Mouse (Mus musculus): Measurements from ENCODE around the gene Gm17428. TPM values are rescaled to one million over a fixed set of nuclear protein-coding genes. Genes with fewer than 3 reads are reported as not detected.
"Not testable (repeated sequence)": the region's sequence is repeated elsewhere in the genome, so short reads cannot be mapped to it uniquely, and the experiment has no call there.

Gm17428 gene
- polyA plus RNA-seq, 1 experiment = not detected

GRCm38 (mm10) chr14:54967874-54968273 is 8.9 kb upstream of the Gm17428 start:
- Histone ChIP-seq H3K27me3 (ENCODE audit: control insufficient read depth, insufficient read depth, low read length) (no peaks in the 10 kb centered on the region), H3K4me1 (ENCODE audit: control insufficient read depth, insufficient read depth, low read length) (no peaks in the 10 kb centered on the region), H3K36me3 (ENCODE audit: control insufficient read depth, insufficient read depth, low read length) (no peaks in the 10 kb centered on the region), H3K4me3 (ENCODE audit: control insufficient read depth, low read depth, low read length) (no peak overlapping the region), H3K27ac (ENCODE audit: control insufficient read depth, insufficient read depth, low read depth, low read length) (no peak overlapping the region)
- TF ChIP-seq POLR2A (IDR thresholded peaks at IDR 0.05; ENCODE audit: control insufficient read depth, low read depth, low read length) = no peak
- TF ChIP-seq CTCF (IDR thresholded peaks at IDR 0.05; ENCODE audit: control insufficient read depth, insufficient read depth, insufficient replicate concordance, low read depth, low read length) = no peak

- Histone ChIP-seq H3K27me3 (ENCODE audit: control insufficient read depth, insufficient read depth, low read length) (no peaks in the 10 kb centered on the region), H3K4me1 (ENCODE audit: control insufficient read depth, insufficient read depth, low read length) (no peaks in the 10 kb centered on the region), H3K27ac (ENCODE audit: control insufficient read depth, insufficient read depth, low read depth, low read length) (no peak overlapping the region), H3K4me3 (ENCODE audit: control insufficient read depth, low read depth, low read length) (no peak overlapping the region), H3K36me3 (ENCODE audit: control insufficient read depth, insufficient read depth, low read length) (no peaks in the 10 kb centered on the region)
- TF ChIP-seq POLR2A (IDR thresholded peaks at IDR 0.05; ENCODE audit: control insufficient read depth, low read depth, low read length) = no peak
- no peak for TF ChIP-seq CTCF (IDR thresholded peaks at IDR 0.05; ENCODE audit: control insufficient read depth, insufficient read depth, insufficient replicate concordance, low read depth, low read length)
These were observed 8.4 kb upstream of the Gm17428 start for GRCm38 (mm10) chr14:54968344-54968743.

GRCm38 (mm10) chr14:54972786-54973185 is 3.9 kb upstream of the Gm17428 start:
- H3K27ac ChIP-seq (ENCODE audit: control insufficient read depth, insufficient read depth, low read depth, low read length); H3K4me3 ChIP-seq (ENCODE audit: control insufficient read depth, low read depth, low read length); H3K36me3 ChIP-seq (ENCODE audit: control insufficient read depth, insufficient read depth, low read length); H3K27me3 ChIP-seq (ENCODE audit: control insufficient read depth, insufficient read depth, low read length); H3K4me1 ChIP-seq (ENCODE audit: control insufficient read depth, insufficient read depth, low read length): not testable (repeated sequence)

- H3K4me3 ChIP-seq (ENCODE audit: control insufficient read depth, low read depth, low read length) = no peak overlapping the region
- H3K36me3 ChIP-seq (ENCODE audit: control insufficient read depth, insufficient read depth, low read length) = no peaks in the 10 kb centered on the region
- no peak overlapping the region for H3K27ac ChIP-seq (ENCODE audit: control insufficient read depth, insufficient read depth, low read depth, low read length)
- H3K4me1 ChIP-seq (ENCODE audit: control insufficient read depth, insufficient read depth, low read length) = no peaks in the 10 kb centered on the region; the same call in 1 of the 2 replicates
- no peaks in the 10 kb centered on the region for H3K27me3 ChIP-seq (ENCODE audit: control insufficient read depth, insufficient read depth, low read length)
- TF ChIP-seq CTCF (IDR thresholded peaks at IDR 0.05; ENCODE audit: control insufficient read depth, insufficient read depth, insufficient replicate concordance, low read depth, low read length) (no peak), POLR2A (IDR thresholded peaks at IDR 0.05; ENCODE audit: control insufficient read depth, low read depth, low read length) (no peak)
These were observed 2.5 kb upstream of the Gm17428 start for GRCm38 (mm10) chr14:54974068-54974791.

GRCm38 (mm10) chr14:54978664-54979063 is 1.9 kb downstream of the Gm17428 start:
- H3K27ac ChIP-seq (ENCODE audit: control insufficient read depth, insufficient read depth, low read depth, low read length) = no peak overlapping the region
- H3K4me1 ChIP-seq (ENCODE audit: control insufficient read depth, insufficient read depth, low read length) = no peaks in the 10 kb centered on the region; the same call in 1 of the 2 replicates
- TF ChIP-seq CTCF (IDR thresholded peaks at IDR 0.05; ENCODE audit: control insufficient read depth, insufficient read depth, insufficient replicate concordance, low read depth, low read length) = no peak
- no peak overlapping the region for H3K4me3 ChIP-seq (ENCODE audit: control insufficient read depth, low read depth, low read length)
- no peaks in the 10 kb centered on the region for H3K27me3 ChIP-seq (ENCODE audit: control insufficient read depth, insufficient read depth, low read length)
- no peaks in the 10 kb centered on the region for H3K36me3 ChIP-seq (ENCODE audit: control insufficient read depth, insufficient read depth, low read length)

GRCm38 (mm10) chr14:54981934-54982333 is 5.2 kb downstream of the Gm17428 start:
- Histone ChIP-seq H3K36me3 (ENCODE audit: control insufficient read depth, insufficient read depth, low read length) (no peaks in the 10 kb centered on the region), H3K27ac (ENCODE audit: control insufficient read depth, insufficient read depth, low read depth, low read length) (no peak overlapping the region), H3K4me1 (ENCODE audit: control insufficient read depth, insufficient read depth, low read length) (no peaks in the 10 kb centered on the region; the same call in 1 of the 2 replicates), H3K27me3 (ENCODE audit: control insufficient read depth, insufficient read depth, low read length) (no peaks in the 10 kb centered on the region), H3K4me3 (ENCODE audit: control insufficient read depth, low read depth, low read length) (no peak overlapping the region)
- TF ChIP-seq POLR2A (IDR thresholded peaks at IDR 0.05; ENCODE audit: control insufficient read depth, low read depth, low read length) (no peak), CTCF (IDR thresholded peaks at IDR 0.05; ENCODE audit: control insufficient read depth, insufficient read depth, insufficient replicate concordance, low read depth, low read length) (no peak)

GRCm38 (mm10) chr14:54988350-54988874 is 11.7 kb downstream of the Gm17428 start:
- H3K36me3 ChIP-seq (ENCODE audit: control insufficient read depth, insufficient read depth, low read length); H3K27ac ChIP-seq (ENCODE audit: control insufficient read depth, insufficient read depth, low read depth, low read length); H3K4me1 ChIP-seq (ENCODE audit: control insufficient read depth, insufficient read depth, low read length); H3K4me3 ChIP-seq (ENCODE audit: control insufficient read depth, low read depth, low read length); H3K27me3 ChIP-seq (ENCODE audit: control insufficient read depth, insufficient read depth, low read length): not testable (repeated sequence)

GRCm38 (mm10) chr14:54988882-54989281 is 12.1 kb downstream of the Gm17428 start:
- Histone ChIP-seq H3K4me1 (ENCODE audit: control insufficient read depth, insufficient read depth, low read length) (no peaks in the 10 kb centered on the region), H3K4me3 (ENCODE audit: control insufficient read depth, low read depth, low read length) (no peak overlapping the region), H3K27me3 (ENCODE audit: control insufficient read depth, insufficient read depth, low read length) (no peaks in the 10 kb centered on the region), H3K36me3 (ENCODE audit: control insufficient read depth, insufficient read depth, low read length) (no peaks in the 10 kb centered on the region), H3K27ac (ENCODE audit: control insufficient read depth, insufficient read depth, low read depth, low read length) (no peak overlapping the region)
- TF ChIP-seq CTCF (IDR thresholded peaks at IDR 0.05; ENCODE audit: control insufficient read depth, insufficient read depth, insufficient replicate concordance, low read depth, low read length) = no peak
- no peak for TF ChIP-seq POLR2A (IDR thresholded peaks at IDR 0.05; ENCODE audit: control insufficient read depth, low read depth, low read length)

All from testis, adult 2 months (tissue).